Mouse (Mus musculus) liver, embryonic 14.5 days (tissue): ENCODE data around the gene Sh3pxd2a.

Source experiments
- CTCF ChIP-seq: IDR thresholded peaks from 2 replicates; pipeline ENCODE4 v1.5.1; 2016; ENCODE audit warnings: antibody characterized with exemption, low read depth, control low read depth
- EP300 ChIP-seq: IDR thresholded peaks from 2 replicates; pipeline ENCODE4 v1.6.1; 2016; ENCODE audit warnings: antibody characterized with exemption, low read depth

DNA sequence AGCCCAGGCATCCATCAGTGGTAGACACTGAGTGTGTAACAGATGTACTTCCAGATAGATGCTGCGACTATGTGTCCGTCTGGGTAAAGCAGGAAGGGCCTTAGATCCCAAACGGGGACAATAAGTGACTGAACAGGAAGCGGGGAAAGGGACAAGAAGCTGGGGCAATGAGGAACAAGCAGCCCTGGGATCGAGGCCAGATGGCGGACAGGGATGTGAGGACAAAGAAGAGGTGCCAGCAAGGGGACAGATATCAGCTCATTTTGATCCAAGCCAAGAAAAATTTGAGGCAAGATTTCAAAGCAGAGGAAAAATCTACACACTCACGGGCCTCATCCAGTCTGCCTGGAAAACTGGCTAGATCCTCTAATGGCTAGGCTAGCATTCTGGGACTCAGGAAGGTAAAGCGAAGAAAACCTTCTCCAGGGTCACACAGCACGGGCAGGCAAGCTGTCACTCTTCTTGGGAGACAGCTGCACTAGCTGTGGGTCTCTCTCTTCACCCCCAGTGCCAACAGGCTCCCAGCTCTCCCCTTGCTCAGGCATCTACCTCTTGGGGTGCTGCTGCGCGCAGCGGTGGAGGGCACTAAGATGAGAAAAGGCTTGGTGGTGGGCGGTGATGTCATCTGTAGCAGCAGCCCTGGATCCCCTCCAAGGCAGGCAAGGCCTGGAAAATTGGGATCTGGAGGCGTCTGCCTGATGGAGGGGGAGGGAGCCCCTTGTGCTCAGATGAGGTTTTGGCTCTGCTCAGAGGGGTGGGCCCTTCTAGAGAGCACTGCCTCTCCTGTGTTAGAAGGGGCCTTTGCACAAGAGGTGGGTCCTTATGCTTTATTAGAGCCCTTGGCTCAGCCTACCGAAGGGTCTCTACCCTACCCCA, 146.9 kb downstream of the Sh3pxd2a start:
- no peak for TF ChIP-seq CTCF
- no peak for TF ChIP-seq EP300
